Mouse (Mus musculus) CD4-positive helper T cell, adult 2 months (primary cell): ENCODE measurements around the gene Cenpx.

Source experiments
- DNase-seq: peaks from one replicate; pipeline ENCODE4 v3.0.0-alpha.2; 2012; ENCODE audit warnings: low read depth, missing footprints, low spot score

Gene Cenpx

GRCm38 (mm10) chr11:120661076-120661460 is 52.5 kb downstream of the Cenpx start, which contains the start of gene Notum:
Gene Notum (minus strand): TSS chr11:120661175.
- no peak for DNase-seq
